Mouse (Mus musculus): ENCODE results near the gene Sema4f. TPM values are rescaled to one million over a fixed set of nuclear protein-coding genes. Genes with fewer than 3 reads are reported as not detected.

Sema4f gene
- polyA plus RNA-seq (2012; ENCODE audit: insufficient read depth, insufficient read length, low replicate concordance, missing spikeins) = not detected in 2 replicates

DNA sequence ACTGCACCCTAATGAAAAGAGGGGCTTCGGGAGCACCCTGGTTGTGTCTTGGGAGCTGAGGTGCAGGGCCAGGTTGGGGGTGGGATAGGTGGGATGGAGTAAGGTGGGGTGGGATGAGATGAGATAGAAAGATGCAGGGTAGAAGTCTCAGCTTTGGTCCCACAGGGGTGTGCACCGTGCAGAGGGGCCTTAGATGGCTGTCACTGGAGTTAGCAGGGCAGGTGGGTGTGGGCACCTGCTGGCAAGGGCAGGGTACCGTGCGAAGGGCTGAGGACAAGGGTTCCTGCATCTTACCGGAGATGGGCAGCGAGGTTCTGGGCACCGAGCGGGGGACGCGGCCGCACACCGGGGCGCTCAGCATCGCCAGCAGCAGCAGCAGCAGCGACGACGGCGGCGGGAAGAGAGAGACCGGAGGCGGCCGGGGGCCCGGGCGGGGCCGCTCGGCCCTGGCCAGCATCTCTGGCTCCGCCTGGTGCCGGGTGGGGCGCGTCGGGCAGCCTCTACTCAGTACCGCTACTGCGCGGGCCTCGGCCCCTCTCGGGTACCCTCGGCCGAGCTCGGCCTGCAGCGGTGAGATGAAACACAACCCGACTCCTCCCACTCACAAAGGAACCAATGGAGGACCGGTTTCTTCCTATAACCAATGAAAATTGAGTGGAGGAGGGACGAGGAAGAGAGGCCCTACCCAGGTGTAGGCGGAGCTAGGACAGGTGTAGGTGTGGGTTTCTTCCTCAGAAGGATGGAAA is at the start of gene Sema4f:
Gene Sema4f (minus strand): TSS at position 603 of the 746 bp plus-strand sequence.
- Histone ChIP-seq H3K27ac (ENCODE audit: insufficient read depth, low read depth, low read length) (no peak within 1 kb of the TSS), H3K4me1 (ENCODE audit: control insufficient read depth, insufficient read depth, low read length) (peaks cover 6% of the 10 kb centered on the region; the same call in 1 of the 2 replicates), H3K4me3 (ENCODE audit: insufficient read depth, low read depth, low read length) (peak within 1 kb of the TSS; percentile 95)
- 2% methylated on average over 44 of the region's 44 CpGs for WGBS
- TF ChIP-seq CTCF (IDR thresholded peaks at IDR 0.05; ENCODE audit: insufficient read depth, low read depth, low read length) = no peak
- TF ChIP-seq POLR2A (IDR thresholded peaks at IDR 0.05; ENCODE audit: insufficient read depth, low read depth, low read length) = peak; percentile 84

DNA sequence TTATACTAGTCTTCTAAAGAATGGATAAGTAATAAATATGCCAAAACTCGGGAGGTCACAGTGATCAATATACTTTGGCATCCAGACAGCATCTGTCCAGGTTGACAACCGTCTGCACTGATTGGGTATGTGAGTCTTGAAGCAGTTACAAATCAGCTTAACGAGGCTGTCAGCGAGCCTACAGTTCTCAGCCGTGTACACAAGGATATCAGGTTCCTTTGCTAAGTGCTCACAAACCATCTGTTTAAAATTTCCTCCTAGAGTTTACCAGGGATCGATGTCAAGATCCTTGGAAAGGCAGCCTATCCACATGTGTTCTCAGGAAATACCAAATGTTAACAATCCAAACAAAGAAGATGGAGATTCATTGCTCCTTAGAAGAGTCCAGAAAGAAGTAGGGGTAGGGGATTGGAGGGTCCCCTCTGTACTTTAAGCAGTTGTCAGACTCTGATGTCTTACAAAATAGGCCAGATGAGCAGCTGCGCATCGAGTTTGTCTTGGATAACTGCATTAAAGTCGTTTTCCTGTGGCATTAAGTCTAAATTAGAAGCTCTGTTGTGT is 47.9 kb upstream of the Sema4f start:
- Histone ChIP-seq H3K4me1 (ENCODE audit: control insufficient read depth, insufficient read depth, low read length) (no peaks in the 10 kb centered on the region), H3K4me3 (ENCODE audit: insufficient read depth, low read depth, low read length) (no peak overlapping the region), H3K27ac (ENCODE audit: insufficient read depth, low read depth, low read length) (no peak overlapping the region)
- no peak for TF ChIP-seq POLR2A (IDR thresholded peaks at IDR 0.05; ENCODE audit: insufficient read depth, low read depth, low read length)
- no peak for TF ChIP-seq CTCF (IDR thresholded peaks at IDR 0.05; ENCODE audit: insufficient read depth, low read depth, low read length)
- WGBS = 44% methylated on average over 9 of the region's 9 CpGs

DNA sequence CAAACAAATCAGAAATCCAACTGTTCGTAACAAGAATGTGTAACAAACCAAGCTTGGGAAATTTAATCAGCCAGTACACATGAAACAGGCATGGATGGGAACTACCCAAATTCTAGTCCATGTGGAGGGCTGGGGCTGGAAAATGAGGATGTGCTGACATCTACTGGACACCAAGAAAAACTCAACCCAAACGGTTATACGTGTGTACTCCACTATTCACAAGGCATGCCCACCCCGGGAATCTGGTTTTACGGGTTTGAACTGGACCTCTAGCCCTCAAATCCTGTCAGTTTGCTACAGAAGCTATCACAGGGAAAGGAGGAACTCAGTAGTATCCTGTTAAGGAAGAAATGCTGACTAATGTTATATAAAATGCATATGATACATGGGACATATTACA is 31.5 kb upstream of the Sema4f start:
- 12% methylated on average over 5 of the region's 5 CpGs for WGBS
- H3K27ac ChIP-seq (ENCODE audit: insufficient read depth, low read depth, low read length) = no peak overlapping the region
- H3K4me1 ChIP-seq (ENCODE audit: control insufficient read depth, insufficient read depth, low read length) = no peaks in the 10 kb centered on the region
- no peak overlapping the region for H3K4me3 ChIP-seq (ENCODE audit: insufficient read depth, low read depth, low read length)
- TF ChIP-seq CTCF (IDR thresholded peaks at IDR 0.05; ENCODE audit: insufficient read depth, low read depth, low read length) (no peak), POLR2A (IDR thresholded peaks at IDR 0.05; ENCODE audit: insufficient read depth, low read depth, low read length) (no peak)

DNA sequence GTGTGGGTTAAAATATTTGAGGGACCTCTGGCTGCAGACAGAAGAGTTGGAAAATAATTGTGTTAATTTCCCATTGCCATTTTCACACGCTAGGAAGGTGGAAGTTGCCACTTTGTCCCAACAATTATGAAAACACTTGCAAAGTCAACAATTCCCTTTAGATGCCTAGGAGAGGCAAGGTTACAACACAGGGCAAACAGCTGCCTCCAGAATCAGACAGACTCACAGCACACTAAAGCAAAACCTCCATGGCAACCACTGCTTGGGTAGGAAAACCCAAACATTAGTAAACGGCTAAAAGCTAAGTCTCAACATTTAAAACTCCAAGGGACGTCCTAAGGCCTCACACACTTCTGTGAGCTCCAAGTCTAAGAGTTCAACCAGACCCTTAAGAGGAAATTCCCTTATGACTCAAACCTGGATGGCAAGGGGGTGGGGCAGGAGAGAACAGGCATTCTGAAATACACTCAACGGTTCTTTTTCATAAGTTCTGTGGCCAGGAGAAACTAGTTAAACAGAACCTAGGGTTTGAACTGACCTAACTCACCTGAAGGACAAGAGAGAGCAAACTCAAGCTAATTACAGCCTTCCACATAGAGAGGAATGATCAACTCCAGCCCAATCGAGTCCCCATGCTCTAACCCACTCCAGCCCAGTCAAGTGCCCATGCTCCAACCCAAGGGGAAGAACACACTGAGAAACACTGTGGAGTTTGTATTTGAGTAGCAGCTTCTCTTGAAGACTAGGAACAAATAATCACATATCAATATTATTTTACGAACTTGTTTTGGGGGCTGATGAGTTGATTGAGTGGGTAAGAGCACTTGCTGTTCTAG is 29.9 kb upstream of the Sema4f start:
- 70% methylated on average over 6 of the region's 6 CpGs for WGBS
- Histone ChIP-seq H3K4me3 (ENCODE audit: insufficient read depth, low read depth, low read length) (no peak overlapping the region), H3K27ac (ENCODE audit: insufficient read depth, low read depth, low read length) (no peak overlapping the region), H3K4me1 (ENCODE audit: control insufficient read depth, insufficient read depth, low read length) (no peaks in the 10 kb centered on the region)
- no peak for TF ChIP-seq POLR2A (IDR thresholded peaks at IDR 0.05; ENCODE audit: insufficient read depth, low read depth, low read length)

DNA sequence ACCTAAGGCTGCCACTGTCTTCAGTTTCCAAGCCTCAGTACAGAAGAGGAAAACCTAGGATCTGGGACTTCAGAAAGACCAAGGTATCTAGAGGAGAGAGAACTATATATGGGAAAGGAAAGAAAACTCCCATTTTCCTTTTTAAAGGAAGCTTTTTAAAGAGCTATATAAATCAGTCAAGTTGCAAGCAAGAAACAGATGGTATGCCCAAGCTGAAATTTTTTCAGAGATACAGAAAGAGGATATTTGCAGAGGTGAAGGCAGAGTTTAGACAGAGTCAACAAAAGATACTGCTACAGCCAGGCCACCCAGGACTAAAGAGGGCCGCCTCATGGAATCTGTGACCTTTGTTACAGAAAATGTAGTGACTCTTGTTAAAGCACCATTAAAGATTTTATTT is 22.1 kb upstream of the Sema4f start:
- Histone ChIP-seq H3K27ac (ENCODE audit: insufficient read depth, low read depth, low read length) (no peak overlapping the region), H3K4me1 (ENCODE audit: control insufficient read depth, insufficient read depth, low read length) (no peaks in the 10 kb centered on the region), H3K4me3 (ENCODE audit: insufficient read depth, low read depth, low read length) (no peak overlapping the region)
- 87% methylated on average over 1 of the region's 1 CpGs for WGBS
- no peak for TF ChIP-seq CTCF (IDR thresholded peaks at IDR 0.05; ENCODE audit: insufficient read depth, low read depth, low read length)
- no peak for TF ChIP-seq POLR2A (IDR thresholded peaks at IDR 0.05; ENCODE audit: insufficient read depth, low read depth, low read length)

DNA sequence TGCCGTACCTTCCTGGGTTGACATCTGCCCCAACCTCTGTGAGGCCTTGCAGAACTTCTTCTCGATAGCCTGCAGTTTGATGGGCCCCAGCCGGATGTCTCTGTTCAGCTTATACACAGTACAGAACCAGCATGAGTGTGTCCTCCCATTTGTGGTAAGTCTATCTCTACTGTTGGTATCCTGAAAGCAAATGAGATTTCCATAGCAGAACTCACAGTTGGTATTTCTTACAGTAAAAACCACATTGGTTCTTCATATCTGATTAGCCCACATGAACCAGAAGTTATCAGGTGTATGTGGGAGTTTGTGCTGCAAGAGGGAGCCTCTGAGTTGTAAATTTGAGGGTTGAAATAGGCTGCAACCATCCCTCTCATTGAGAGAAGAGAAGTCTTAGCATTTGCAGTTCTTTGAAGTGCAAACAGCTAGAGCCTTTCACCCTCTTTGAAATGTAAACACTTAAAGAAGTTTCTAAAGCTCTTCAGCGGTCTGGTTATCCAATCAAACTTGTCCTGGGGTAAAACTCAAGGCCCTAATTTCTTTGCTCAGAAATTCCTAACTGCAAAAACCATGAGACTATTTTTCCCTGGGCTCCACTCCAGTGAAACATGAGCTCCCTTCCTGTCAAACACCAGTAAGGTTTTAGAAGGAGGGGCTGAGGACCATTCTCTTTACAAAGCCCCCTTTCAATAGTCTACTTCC is 17.1 kb upstream of the Sema4f start:
- no peak for TF ChIP-seq POLR2A (IDR thresholded peaks at IDR 0.05; ENCODE audit: insufficient read depth, low read depth, low read length)
- Histone ChIP-seq H3K4me1 (ENCODE audit: control insufficient read depth, insufficient read depth, low read length) (no peaks in the 10 kb centered on the region), H3K27ac (ENCODE audit: insufficient read depth, low read depth, low read length) (no peak overlapping the region), H3K4me3 (ENCODE audit: insufficient read depth, low read depth, low read length) (no peak overlapping the region)
- WGBS = 75% methylated on average over 4 of the region's 4 CpGs

DNA sequence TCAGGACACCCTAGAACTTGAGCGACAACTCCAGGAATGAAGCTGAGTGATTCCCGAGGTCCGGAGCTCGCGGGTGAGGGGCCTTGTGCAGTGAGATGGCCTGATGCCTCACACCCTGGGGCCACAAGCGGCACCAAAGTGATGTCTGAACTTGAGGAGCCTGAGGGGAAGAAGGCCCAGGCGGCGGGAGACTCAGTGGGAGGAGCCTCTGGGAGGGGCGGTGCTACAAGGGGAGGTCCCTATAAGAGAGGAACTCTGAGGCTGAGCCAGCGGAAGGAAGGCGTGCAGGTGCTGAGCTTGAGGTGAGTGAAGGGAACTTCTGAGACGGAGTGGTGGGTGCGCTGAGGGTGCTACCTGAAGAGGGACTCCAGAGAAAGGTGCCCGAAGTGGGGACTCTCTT is 7.1 kb upstream of the Sema4f start, which contains the start of gene M1ap:
Gene M1ap (plus strand): TSS at position 252 of the 400 bp plus-strand sequence.
- no peak for TF ChIP-seq CTCF (IDR thresholded peaks at IDR 0.05; ENCODE audit: insufficient read depth, low read depth, low read length)
- TF ChIP-seq POLR2A (IDR thresholded peaks at IDR 0.05; ENCODE audit: insufficient read depth, low read depth, low read length) = no peak
- no peak within 1 kb of the TSS for H3K27ac ChIP-seq (ENCODE audit: insufficient read depth, low read depth, low read length)
- H3K4me3 ChIP-seq (ENCODE audit: insufficient read depth, low read depth, low read length) = no peak within 1 kb of the TSS
- no peaks in the 10 kb centered on the region for H3K4me1 ChIP-seq (ENCODE audit: control insufficient read depth, insufficient read depth, low read length)
- 72% methylated on average over 14 of the region's 14 CpGs for WGBS

DNA sequence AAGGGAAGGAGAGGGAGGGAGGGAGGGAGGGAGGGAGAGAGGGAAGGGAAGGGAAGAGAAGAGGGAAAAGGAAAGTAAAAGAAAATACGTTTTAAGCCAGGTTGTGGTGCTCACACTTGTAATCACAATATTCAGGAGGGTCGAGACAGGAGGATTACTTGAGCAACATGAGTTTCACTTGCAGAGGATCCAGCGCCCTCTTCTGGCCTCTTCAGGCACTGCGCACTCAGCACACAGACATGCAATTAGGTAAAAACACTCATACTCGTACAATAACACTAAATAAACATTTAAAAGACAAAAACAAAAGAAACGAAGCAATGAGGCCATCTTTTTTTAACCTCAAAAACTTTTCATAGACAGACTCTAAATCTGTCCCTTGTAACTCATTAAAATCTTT is 6.2 kb upstream of the Sema4f start:
- no peaks in the 10 kb centered on the region for H3K4me1 ChIP-seq (ENCODE audit: control insufficient read depth, insufficient read depth, low read length)
- WGBS = 47% methylated on average over 6 of the region's 6 CpGs
- no peak overlapping the region for H3K4me3 ChIP-seq (ENCODE audit: insufficient read depth, low read depth, low read length)
- no peak for TF ChIP-seq POLR2A (IDR thresholded peaks at IDR 0.05; ENCODE audit: insufficient read depth, low read depth, low read length)
- TF ChIP-seq CTCF (IDR thresholded peaks at IDR 0.05; ENCODE audit: insufficient read depth, low read depth, low read length) = no peak
- H3K27ac ChIP-seq (ENCODE audit: insufficient read depth, low read depth, low read length) = no peak overlapping the region
